Mouse (Mus musculus) midbrain, embryonic 15.5 days (tissue): ENCODE data around the gene Ccdc141. TPM values are rescaled to one million over a fixed set of nuclear protein-coding genes. Genes with fewer than 3 reads are reported as not detected.

Source experiments
- ATAC-seq: fragments of 200-750 bp; cut with Nextera tagmentation; replicated peaks from 2 replicates; pipeline ENCODE4 v1.8.0; 2017; ENCODE audit warnings: moderate TSS enrichment
- H3K27ac ChIP-seq: fragments of 300-500 bp; sonication (generic); 2 replicates; pipeline ENCODE4 v1.5.1; 2015; ENCODE audit warnings: mild to moderate bottlenecking, inconsistent platforms
- H3K27me3 ChIP-seq: fragments of 300-500 bp; sonication (generic); replicated peaks from 2 replicates; pipeline ENCODE4 v1.6.1; 2015; ENCODE audit warnings: inconsistent platforms
- H3K36me3 ChIP-seq: fragments of 300-500 bp; sonication (generic); replicated peaks from 2 replicates; pipeline ENCODE4 v1.6.1; 2015; ENCODE audit warnings: inconsistent platforms
- H3K4me1 ChIP-seq: fragments of 300-500 bp; sonication (generic); 2 replicates; pipeline ENCODE4 v1.6.1; 2015; ENCODE audit warnings: inconsistent platforms
- H3K4me2 ChIP-seq: fragments of 300-500 bp; sonication (generic); 2 replicates; pipeline ENCODE4 v1.6.1; 2015; ENCODE audit warnings: inconsistent platforms, mild to moderate bottlenecking, moderate library complexity
- H3K4me3 ChIP-seq: fragments of 300-500 bp; sonication (generic); 2 replicates; pipeline ENCODE4 v1.5.1; 2015; ENCODE audit warnings: mild to moderate bottlenecking, inconsistent platforms
- H3K9ac ChIP-seq: fragments of 300-500 bp; sonication (generic); 2 replicates; pipeline ENCODE4 v1.6.1; 2015; ENCODE audit warnings: mild to moderate bottlenecking, inconsistent platforms
- H3K9me3 ChIP-seq: fragments of 300-500 bp; sonication (generic); 2 replicates; pipeline ENCODE4 v1.6.1; 2016; ENCODE audit warnings: inconsistent platforms
- WGBS: fragments of 180-500 bp; shearing (Covaris S2); methylation state at CpG from one replicate; pipeline ENCODE4 v1.1.7; 2015; ENCODE audit warnings: mixed read lengths; 5-methylcytosine and 5-hydroxymethylcytosine counted together
- polyA plus RNA-seq: library from polyadenylated mRNA; unstranded; fragments of >200 nt; fragmentation: Nextera tagmentation; extraction: Ambion mirVana; gene quantifications from 2 replicates; pipeline ENCODE4 v1.2.1, GENCODE M21; 2015

The Ccdc141 gene
- polyA plus RNA-seq, 1 experiment from 2014 or later: 8.4 TPM

DNA sequence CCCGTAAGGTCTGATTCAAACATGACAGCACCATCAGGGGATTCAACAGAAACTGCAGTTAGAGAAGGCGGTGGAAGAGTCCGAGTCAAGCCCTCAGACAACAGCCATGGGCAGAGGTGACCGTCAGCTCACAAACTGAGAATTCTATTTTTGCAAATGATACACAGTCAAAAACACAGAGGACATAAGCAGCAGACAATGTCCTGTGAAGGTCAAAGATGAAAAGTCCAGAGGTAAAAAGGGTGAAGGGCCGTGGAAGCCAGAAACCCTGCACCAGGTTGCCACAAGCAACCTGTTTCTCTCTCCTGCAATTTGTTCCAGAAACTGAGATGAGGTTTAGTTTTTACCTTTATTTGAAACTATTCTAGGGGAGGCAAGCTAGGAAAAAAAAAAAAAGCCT lies 57.4 kb downstream of the Ccdc141 start:
- H3K27ac ChIP-seq: no peak overlapping the region
- no peaks in the 10 kb centered on the region for H3K36me3 ChIP-seq
- peaks cover 2% of the 10 kb centered on the region; the same call in 1 of the 2 replicates for H3K4me1 ChIP-seq
- H3K4me3 ChIP-seq: no peak overlapping the region
- H3K9ac ChIP-seq: no peak overlapping the region
- no peaks in the 10 kb centered on the region for H3K9me3 ChIP-seq
- H3K4me2 ChIP-seq: no peak overlapping the region
- 94% methylated on average over 5 of the region's 5 CpGs for WGBS
- H3K27me3 ChIP-seq: no peaks in the 10 kb centered on the region
- ATAC-seq: no peak

DNA sequence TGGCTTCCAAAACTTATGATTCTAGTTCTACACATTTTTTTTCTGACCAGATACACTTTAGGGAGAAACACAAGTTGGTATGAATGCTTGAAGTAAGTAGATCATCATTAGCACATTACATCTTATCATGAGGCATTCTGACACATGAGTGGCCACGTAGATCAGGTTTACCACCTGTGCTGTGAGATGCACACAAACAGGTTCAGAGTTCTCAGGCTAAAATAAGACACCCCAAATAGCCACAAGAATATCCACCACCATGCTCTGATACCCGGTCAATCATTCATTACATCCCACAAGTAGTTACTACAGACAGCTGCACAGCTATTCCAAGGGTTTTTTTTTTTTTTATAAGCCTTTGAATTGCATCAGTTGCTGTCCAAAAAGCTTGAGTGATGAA lies 59.3 kb downstream of the Ccdc141 start:
- Histone ChIP-seq H3K9me3 (no peaks in the 10 kb centered on the region), H3K4me1 (no peaks in the 10 kb centered on the region), H3K27me3 (no peaks in the 10 kb centered on the region), H3K4me2 (no peak overlapping the region), H3K27ac (no peak overlapping the region), H3K9ac (no peak overlapping the region), H3K36me3 (no peaks in the 10 kb centered on the region), H3K4me3 (no peak overlapping the region)
- ATAC-seq: no peak
- 93% methylated on average over 2 of the region's 2 CpGs for WGBS

DNA sequence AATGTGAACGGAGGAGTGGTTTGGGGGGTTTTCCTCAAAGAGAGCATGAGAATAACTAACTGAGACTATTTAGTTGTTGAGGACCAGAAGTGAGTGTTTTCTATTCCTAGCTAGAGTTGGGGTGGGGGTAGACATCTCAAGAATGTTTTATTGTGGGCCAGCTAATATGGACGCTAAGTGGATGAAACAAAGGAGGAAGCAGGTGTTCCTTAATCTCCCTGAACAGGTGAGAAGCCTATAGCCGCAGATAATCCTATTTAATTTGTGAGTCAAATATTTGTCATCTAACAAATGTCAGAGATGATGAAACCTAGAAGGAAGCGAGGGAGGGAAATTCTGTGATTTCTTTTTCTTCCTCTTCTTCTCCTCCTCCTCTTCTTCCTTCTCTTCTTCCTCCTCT lies 60.1 kb downstream of the Ccdc141 start:
- H3K36me3 ChIP-seq: no peaks in the 10 kb centered on the region
- H3K4me1 ChIP-seq: no peaks in the 10 kb centered on the region
- no peaks in the 10 kb centered on the region for H3K9me3 ChIP-seq
- H3K4me3 ChIP-seq: no peak overlapping the region
- H3K9ac ChIP-seq: no peak overlapping the region
- no peak overlapping the region for H3K27ac ChIP-seq
- no peak for ATAC-seq
- no peaks in the 10 kb centered on the region for H3K27me3 ChIP-seq
- H3K4me2 ChIP-seq: no peak overlapping the region
- WGBS: 75% methylated on average over 4 of the region's 4 CpGs

DNA sequence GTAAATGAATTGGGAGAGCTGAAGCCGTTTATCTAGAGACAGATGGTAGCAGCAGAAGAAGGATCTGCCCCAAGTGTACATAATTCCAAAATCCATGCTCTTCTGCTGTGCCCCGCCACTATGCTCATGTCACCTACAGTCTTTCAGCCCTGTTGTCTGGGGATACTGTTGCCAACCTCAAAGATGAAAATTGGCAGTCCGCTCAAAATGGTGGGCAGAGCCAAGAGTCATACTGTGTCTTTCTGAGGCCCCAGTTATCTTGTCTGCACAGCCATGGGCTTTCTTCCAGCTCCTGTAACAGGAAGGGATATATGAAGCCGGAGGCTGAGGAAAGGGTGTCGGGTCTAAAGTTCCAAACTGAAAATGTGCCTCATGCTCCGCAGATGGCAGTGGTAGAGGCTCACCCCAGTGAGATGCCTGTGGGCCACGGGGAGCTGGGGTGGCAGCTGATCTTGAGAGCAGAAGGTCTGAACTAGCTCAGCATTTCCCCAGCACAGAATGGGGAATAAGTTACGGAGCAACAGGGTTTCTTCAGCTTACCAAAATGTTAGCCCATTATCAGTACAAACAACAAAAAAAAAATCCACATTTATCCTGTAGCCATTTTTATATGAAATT lies 60.8 kb downstream of the Ccdc141 start:
- Histone ChIP-seq H3K27ac (no peak overlapping the region), H3K4me3 (no peak overlapping the region), H3K4me2 (no peak overlapping the region), H3K36me3 (no peaks in the 10 kb centered on the region), H3K27me3 (no peaks in the 10 kb centered on the region), H3K9me3 (no peaks in the 10 kb centered on the region), H3K9ac (no peak overlapping the region), H3K4me1 (no peaks in the 10 kb centered on the region)
- 89% methylated on average over 8 of the region's 8 CpGs for WGBS
- ATAC-seq: no peak

DNA sequence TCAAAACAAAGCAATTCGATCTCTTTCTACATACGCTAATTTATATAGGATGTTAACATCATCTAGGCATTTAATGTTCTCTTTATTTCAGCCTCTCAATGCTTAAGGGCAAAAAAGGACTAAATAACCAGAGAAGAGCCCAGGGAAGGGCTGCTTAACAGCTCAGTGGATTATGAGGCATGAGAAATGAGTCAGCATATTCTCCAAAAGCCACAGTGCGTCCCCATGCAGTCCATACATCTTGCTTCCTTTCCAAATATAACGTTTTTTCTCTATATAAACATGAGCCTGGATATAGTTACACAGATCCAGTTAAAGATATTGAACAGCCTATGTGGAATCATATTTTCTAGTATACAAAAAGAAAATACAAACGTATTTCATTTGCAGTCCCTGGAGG lies 61.9 kb downstream of the Ccdc141 start:
- Histone ChIP-seq H3K4me2 (no peak overlapping the region), H3K4me1 (no peaks in the 10 kb centered on the region), H3K36me3 (no peaks in the 10 kb centered on the region), H3K27ac (no peak overlapping the region), H3K4me3 (no peak overlapping the region), H3K9me3 (no peaks in the 10 kb centered on the region), H3K9ac (no peak overlapping the region), H3K27me3 (no peaks in the 10 kb centered on the region)
- WGBS: 87% methylated on average over 5 of the region's 5 CpGs
- no peak for ATAC-seq

DNA sequence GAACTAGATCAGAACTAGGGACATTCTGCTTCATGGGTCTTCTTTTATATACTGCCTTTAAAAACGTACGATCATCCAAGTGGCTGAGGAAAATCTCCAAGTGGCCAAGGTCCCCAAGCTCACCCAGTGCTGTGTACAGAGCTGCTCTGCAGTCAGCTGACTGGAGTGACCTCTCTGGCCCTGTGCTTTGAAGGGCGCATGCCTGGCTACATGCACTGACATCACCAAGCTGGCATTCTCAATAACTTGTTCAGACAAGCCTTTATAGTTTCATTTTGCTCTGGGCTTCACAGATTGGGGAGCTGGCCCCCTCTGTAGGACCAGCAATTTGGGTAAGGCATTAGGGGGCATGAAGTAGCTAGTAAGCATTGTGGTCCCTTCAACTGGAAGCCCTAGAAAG lies 64.3 kb downstream of the Ccdc141 start:
- H3K36me3 ChIP-seq: no peaks in the 10 kb centered on the region
- no peak overlapping the region for H3K9ac ChIP-seq
- H3K4me2 ChIP-seq: no peak overlapping the region
- H3K9me3 ChIP-seq: no peaks in the 10 kb centered on the region
- H3K27me3 ChIP-seq: no peaks in the 10 kb centered on the region
- H3K4me3 ChIP-seq: no peak overlapping the region
- H3K4me1 ChIP-seq: no peaks in the 10 kb centered on the region
- no peak overlapping the region for H3K27ac ChIP-seq
- WGBS: 89% methylated on average over 3 of the region's 3 CpGs
- ATAC-seq: no peak

DNA sequence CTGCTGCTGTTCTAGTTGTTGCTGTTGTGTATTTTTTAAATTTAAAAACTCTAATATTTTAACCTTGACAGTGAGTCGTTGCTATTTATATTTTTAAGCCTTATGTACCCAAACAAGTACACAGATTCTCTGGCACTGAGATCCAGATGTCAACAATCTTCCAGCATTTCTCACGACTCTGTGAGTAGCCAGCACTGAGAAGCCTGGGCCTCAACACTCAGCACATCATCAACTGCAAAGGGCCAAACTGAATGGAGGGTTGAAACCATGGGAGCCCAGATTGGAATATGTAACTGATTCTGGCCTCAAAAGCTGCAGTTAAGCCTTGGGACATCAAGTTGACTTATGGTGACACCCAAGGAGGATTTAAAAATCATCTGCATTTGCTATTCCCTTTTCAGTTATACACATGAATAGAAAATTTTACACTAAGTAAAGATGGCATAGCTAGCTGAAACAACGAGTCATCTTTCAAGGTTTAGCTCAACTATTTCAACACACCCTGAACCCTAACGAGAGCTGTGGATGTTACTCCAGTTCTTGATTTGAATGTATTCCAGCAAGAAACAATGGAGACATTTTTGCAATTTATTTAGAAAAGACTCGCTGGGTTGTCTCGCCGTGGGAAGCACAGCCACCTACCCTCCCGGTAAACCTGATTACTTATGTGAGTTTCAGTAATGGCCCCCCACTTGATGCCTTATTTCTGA lies 65.3 kb downstream of the Ccdc141 start:
- Histone ChIP-seq H3K9me3 (no peaks in the 10 kb centered on the region), H3K36me3 (no peaks in the 10 kb centered on the region), H3K4me1 (no peaks in the 10 kb centered on the region), H3K9ac (no peak overlapping the region), H3K4me2 (no peak overlapping the region), H3K27ac (no peak overlapping the region), H3K4me3 (no peak overlapping the region), H3K27me3 (no peaks in the 10 kb centered on the region)
- no peak for ATAC-seq
- WGBS: 90% methylated on average over 8 of the region's 8 CpGs

DNA sequence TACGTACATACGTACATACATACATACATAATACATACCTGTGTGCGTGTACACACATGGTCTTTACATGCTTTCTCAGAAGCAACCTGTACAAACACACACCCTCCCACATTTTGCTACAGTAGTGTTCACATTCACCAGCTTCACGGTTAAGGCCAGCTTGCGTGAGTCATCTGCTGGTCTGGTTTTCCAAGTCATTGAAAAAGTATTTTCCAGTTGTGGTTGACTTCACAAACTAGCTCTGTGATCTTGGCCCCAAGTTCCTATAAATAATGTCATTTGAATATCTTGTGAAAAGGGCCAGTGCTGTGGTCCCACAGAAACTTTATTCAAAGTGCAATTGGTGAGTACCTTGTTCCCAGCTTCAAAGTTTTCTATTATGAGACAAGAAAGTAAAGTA lies 67.9 kb downstream of the Ccdc141 start:
- H3K27me3 ChIP-seq: no peaks in the 10 kb centered on the region
- no peak overlapping the region for H3K27ac ChIP-seq
- no peaks in the 10 kb centered on the region for H3K4me1 ChIP-seq
- no peak overlapping the region for H3K4me2 ChIP-seq
- no peak overlapping the region for H3K9ac ChIP-seq
- H3K36me3 ChIP-seq: no peaks in the 10 kb centered on the region
- H3K4me3 ChIP-seq: no peak overlapping the region
- no peaks in the 10 kb centered on the region for H3K9me3 ChIP-seq
- WGBS: 92% methylated on average over 5 of the region's 5 CpGs
- no peak for ATAC-seq

DNA sequence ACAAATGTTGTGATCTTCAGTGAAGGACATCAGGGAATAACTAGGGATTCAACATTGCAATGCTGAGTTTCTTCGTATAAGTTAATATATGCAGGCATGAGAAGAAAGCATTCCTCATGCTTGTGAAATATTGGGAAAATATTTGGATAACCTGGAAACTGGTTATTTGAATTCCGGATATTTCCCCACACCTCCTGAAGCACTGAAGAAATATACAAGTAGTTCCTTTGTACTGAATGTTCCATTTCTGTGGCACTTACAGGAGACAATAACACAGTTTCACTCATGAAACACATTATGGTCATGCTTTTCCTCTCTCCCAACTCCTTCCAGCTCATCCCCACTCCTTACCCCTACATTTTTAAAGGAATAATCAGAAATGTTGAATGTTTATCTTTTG lies 70.6 kb downstream of the Ccdc141 start:
- Histone ChIP-seq H3K4me3 (no peak overlapping the region), H3K4me2 (no peak overlapping the region), H3K4me1 (no peaks in the 10 kb centered on the region), H3K9ac (no peak overlapping the region), H3K9me3 (no peaks in the 10 kb centered on the region), H3K27ac (no peak overlapping the region), H3K27me3 (no peaks in the 10 kb centered on the region), H3K36me3 (no peaks in the 10 kb centered on the region)
- 85% methylated on average over 2 of the region's 2 CpGs for WGBS
- no peak for ATAC-seq

DNA sequence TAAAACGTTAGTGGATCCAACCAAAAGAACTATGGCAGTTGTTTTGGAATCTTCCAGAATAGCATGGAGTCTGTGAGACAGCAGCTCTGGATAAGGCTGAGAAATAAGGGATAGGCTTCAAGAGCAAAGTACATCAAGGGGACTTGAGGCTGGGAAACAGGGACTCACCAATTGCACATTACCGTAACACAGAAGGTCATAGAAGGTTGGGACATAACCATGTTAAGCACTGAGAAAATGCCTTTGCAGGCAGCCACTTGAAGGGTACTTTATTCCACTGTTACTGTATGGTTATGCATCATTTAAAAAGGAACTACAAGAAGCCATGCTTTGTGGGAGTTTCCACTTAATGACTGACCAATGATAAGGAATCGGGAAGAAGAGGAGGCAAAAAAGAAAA lies 71.7 kb downstream of the Ccdc141 start:
- ATAC-seq: no peak
- H3K4me2 ChIP-seq: no peak overlapping the region
- WGBS: 96% methylated on average over 3 of the region's 3 CpGs

DNA sequence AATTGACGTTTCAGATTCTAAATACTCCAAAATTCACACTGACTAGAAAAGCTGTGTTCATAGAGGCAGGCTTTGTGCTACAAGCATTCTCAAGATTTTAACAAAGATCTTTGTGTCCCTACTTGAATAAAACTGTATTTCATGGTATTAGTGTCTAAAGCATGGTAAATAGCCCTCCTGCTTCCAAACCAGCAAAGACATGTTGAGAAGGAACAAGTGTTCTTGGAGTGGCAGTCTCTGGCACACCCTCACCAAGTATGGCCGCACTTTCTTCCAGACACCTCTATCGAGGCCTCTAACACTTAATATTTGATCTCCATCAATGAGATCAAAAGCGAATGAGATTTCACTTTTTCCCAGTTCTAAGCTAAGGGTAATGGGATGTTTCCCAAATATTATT lies 78.7 kb downstream of the Ccdc141 start:
- no peak overlapping the region for H3K4me3 ChIP-seq
- H3K27ac ChIP-seq: no peak overlapping the region
- ATAC-seq: no peak
- H3K27me3 ChIP-seq: no peaks in the 10 kb centered on the region
- H3K9ac ChIP-seq: no peak overlapping the region
- H3K4me1 ChIP-seq: no peaks in the 10 kb centered on the region
- WGBS: 82% methylated on average over 4 of the region's 4 CpGs
- no peaks in the 10 kb centered on the region for H3K36me3 ChIP-seq
- H3K4me2 ChIP-seq: no peak overlapping the region
- H3K9me3 ChIP-seq: no peaks in the 10 kb centered on the region

More for the DNA sequence above, 71.7 kb downstream of the Ccdc141 start:
- Histone ChIP-seq H3K4me3 (no peak overlapping the region), H3K9me3 (no peaks in the 10 kb centered on the region), H3K36me3 (no peaks in the 10 kb centered on the region), H3K9ac (no peak overlapping the region), H3K27me3 (no peaks in the 10 kb centered on the region), H3K4me1 (no peaks in the 10 kb centered on the region), H3K27ac (no peak overlapping the region)

DNA sequence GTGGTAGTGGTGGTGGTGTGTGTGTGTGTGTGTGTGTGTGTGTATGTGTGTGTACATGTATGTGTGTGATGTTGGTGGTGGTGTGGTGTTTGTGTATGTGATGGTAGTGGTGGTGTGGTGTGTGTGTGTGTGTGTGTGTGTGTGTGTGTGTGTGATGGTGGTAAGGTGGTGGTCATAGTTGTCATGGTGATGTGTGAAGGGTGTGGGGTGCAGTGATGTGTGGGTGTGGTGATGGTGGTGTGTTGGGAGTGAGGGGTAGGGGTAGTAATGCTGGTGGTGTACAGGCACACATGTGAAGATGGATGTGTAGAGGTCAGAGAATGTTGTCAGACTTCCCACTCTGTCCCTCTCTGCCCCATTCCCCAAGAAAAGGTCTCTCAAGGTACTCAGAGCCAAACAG lies 85.1 kb downstream of the Ccdc141 start:
- Histone ChIP-seq H3K4me2 (no peak overlapping the region), H3K9me3 (no peaks in the 10 kb centered on the region), H3K4me1 (no peaks in the 10 kb centered on the region), H3K9ac (no peak overlapping the region), H3K27me3 (no peaks in the 10 kb centered on the region), H3K4me3 (no peak overlapping the region), H3K27ac (no peak overlapping the region), H3K36me3 (no peaks in the 10 kb centered on the region)
- ATAC-seq: no peak

DNA sequence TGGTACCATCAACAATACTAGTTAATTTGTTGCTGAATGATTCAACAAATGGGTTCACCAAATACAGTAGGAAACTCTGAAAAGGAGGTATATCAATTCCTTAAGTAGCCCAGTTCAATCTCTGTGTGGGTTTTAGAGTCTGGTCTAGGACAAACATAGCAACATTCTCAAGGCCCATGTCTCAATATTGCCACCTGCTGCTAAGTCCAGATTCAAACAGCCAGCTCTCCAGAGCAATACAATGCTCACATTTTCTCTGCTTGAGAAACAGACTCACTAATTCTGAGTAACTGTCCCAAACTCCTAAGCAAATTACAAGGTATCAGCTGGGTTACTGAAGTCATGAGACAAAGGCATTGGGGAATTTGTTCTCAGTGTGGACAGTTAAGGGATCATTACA lies 85.8 kb downstream of the Ccdc141 start:
- Histone ChIP-seq H3K27me3 (no peaks in the 10 kb centered on the region), H3K9me3 (no peaks in the 10 kb centered on the region)

More for the DNA sequence above, 85.8 kb downstream of the Ccdc141 start:
- H3K9ac ChIP-seq: no peak overlapping the region
- ATAC-seq: no peak
- H3K27ac ChIP-seq: no peak overlapping the region
- H3K4me3 ChIP-seq: no peak overlapping the region
- no peaks in the 10 kb centered on the region for H3K4me1 ChIP-seq
- H3K4me2 ChIP-seq: no peak overlapping the region
- no peaks in the 10 kb centered on the region for H3K36me3 ChIP-seq
